Comparison of ENCODE assay signal across 13 mouse cellular contexts in genomic region chr15:27802243-27802642, GRCm38 (mm10).
A peak's percentile ranks its signal among the peaks of the same experiment; 100 is the strongest.
DNase-seq lines count a peak whose midpoint lies in the region; ATAC-seq and TF ChIP-seq lines count a peak whose summit lies in the region.
"Had no signal": no experiment of that assay in that cellular context is flagged by ENCODE, and none has a peak within 500 bp of the region (broad histone marks: within the 10 kb centered on the region; RNA-seq: fewer than 3 reads in every experiment).

No protein-coding gene starts in this region.

- TF ChIP-seq EP300 in CH12.LX (IDR thresholded peaks at IDR 0.05; ENCODE audit: low read length): 0 out of 2 replicates have a peak, but pooled peaks have one; percentile 21

- no peak for DNase-seq in hindbrain, postnatal 0 days (ENCODE audit: low spot score)
- DNase-seq in CH12.LX (ENCODE audit: extremely low read depth): peak; percentile 80
- DNase-seq in brain, adult 2 months (ENCODE audit: low read depth, low spot score): peak; percentile 87
- DNase-seq in thymus, postnatal 4 days: no peak
- no peak for DNase-seq in liver, embryonic 11.5 days (ENCODE audit: low spot score)
- no peak for DNase-seq in lung, postnatal 25 days (ENCODE audit: low spot score)
- DNase-seq: adrenal gland, postnatal 25 days; lung, postnatal 4 days had no signal

- dilution Hi-C loops in CH12.LX (cut with MboI; ENCODE audit: extremely low pct_ligation_motif_present, extremely low pct_unique_long_range_greater_than_20kb, low sequenced_read_pairs): no loop called here

- peaks cover 33% of the 10 kb centered on the region for H3K4me1 ChIP-seq in hindbrain, embryonic 12.5 days
- H3K4me1 ChIP-seq in hindbrain, postnatal 0 days (ENCODE audit: insufficient read depth, low read length): peaks cover 11% of the 10 kb centered on the region; the same call in 1 of the 2 replicates
- H3K4me1 ChIP-seq in CH12.LX (ENCODE audit: control insufficient read depth in 1 of 2, insufficient read depth in 2 of 2): peaks cover 15 to 50% of the 10 kb centered on the region in 2 experiments; a peak in 3 of 4 replicates
- H3K4me1 ChIP-seq in heart, embryonic 12.5 days (replicated peaks): peaks cover 55% of the 10 kb centered on the region
- no peaks in the 10 kb centered on the region for H3K4me1 ChIP-seq in liver, embryonic 11.5 days (replicated peaks; ENCODE audit: control insufficient read depth, insufficient read depth, low read length)

- 71% methylated on average over 12 of the region's 12 CpGs for WGBS in hindbrain, embryonic 12.5 days
- WGBS in hindbrain, postnatal 0 days: 74% methylated on average over 12 of the region's 12 CpGs
- WGBS in heart, embryonic 12.5 days: 37% methylated on average over 12 of the region's 12 CpGs
- 84% methylated on average over 12 of the region's 12 CpGs for WGBS in liver, embryonic 11.5 days

- no peak overlapping the region for H3K4me2 ChIP-seq in hindbrain, embryonic 12.5 days (replicated peaks)
- no peak overlapping the region for H3K4me2 ChIP-seq in hindbrain, postnatal 0 days (ENCODE audit: low read depth, low read length)
- peak overlapping the region; percentile 59 for H3K4me2 ChIP-seq in CH12.LX (ENCODE audit: insufficient read depth, low read depth, poor library complexity, severe bottlenecking)
- H3K4me2 ChIP-seq in heart, embryonic 12.5 days: no peak overlapping the region
- H3K4me2 ChIP-seq in liver, embryonic 11.5 days: no peak overlapping the region
- H3K4me2 ChIP-seq: neural tube, embryonic 12.5 days had no signal

- no peak for ATAC-seq in hindbrain, embryonic 12.5 days (ENCODE audit: low FRiP score)
- ATAC-seq in hindbrain, postnatal 0 days: no peak
- ATAC-seq in heart, embryonic 12.5 days (ENCODE audit: insufficient number of reproducible peaks, low FRiP score): no peak
- ATAC-seq in liver, embryonic 11.5 days (replicated peaks; ENCODE audit: low FRiP score): no peak

- no peaks in the 10 kb centered on the region for H3K79me2 ChIP-seq in CH12.LX (replicated peaks; ENCODE audit: control insufficient read depth, extremely low read depth, insufficient read depth, poor library complexity, severe bottlenecking)

- H3K4me3 ChIP-seq in hindbrain, embryonic 12.5 days: no peak overlapping the region
- no peak overlapping the region for H3K4me3 ChIP-seq in hindbrain, postnatal 0 days (ENCODE audit: low read length)
- no peak overlapping the region for H3K4me3 ChIP-seq in CH12.LX (replicated peaks in 1 of 3; ENCODE audit: low read depth in 2 of 3, low read length in 2 of 3, poor library complexity in 1 of 3)
- no peak overlapping the region for H3K4me3 ChIP-seq in heart, embryonic 12.5 days
- H3K4me3 ChIP-seq in liver, embryonic 11.5 days (ENCODE audit: low read depth, low read length): no peak overlapping the region
- H3K4me3 ChIP-seq: neural tube, embryonic 12.5 days had no signal

- no peak for TF ChIP-seq CTCF in hindbrain, postnatal 0 days (IDR thresholded peaks at IDR 0.05; ENCODE audit: low read depth)
- no peak for TF ChIP-seq CTCF in CH12.LX (conservative IDR thresholded peaks at IDR 0.05 in 1 of 2, IDR thresholded peaks at IDR 0.05 in 1 of 2; ENCODE audit: low read depth in 2 of 2, low read length in 2 of 2)

- TF ChIP-seq RAD21 in CH12.LX (IDR thresholded peaks at IDR 0.05; ENCODE audit: low read depth, low read length): no peak

- TF ChIP-seq POLR2A in CH12.LX (IDR thresholded peaks at IDR 0.05; ENCODE audit: low read depth, low read length): no peak

- in situ Hi-C loops in CH12.LX (cut with MboI; ENCODE audit: low pct_ligation_motif_present, low pct_unique_long_range_greater_than_20kb, low sequenced_read_pairs): no loop called here

- peaks cover 50% of the 10 kb centered on the region for H3K36me3 ChIP-seq in hindbrain, embryonic 12.5 days
- H3K36me3 ChIP-seq in hindbrain, postnatal 0 days (ENCODE audit: insufficient read depth, low read length): peaks cover 24% of the 10 kb centered on the region
- H3K36me3 ChIP-seq in CH12.LX (replicated peaks in 1 of 2; ENCODE audit: control insufficient read depth in 1 of 2, insufficient read depth in 1 of 2, low read length in 1 of 2): peaks cover 0 to 3% of the 10 kb centered on the region in 2 experiments
- peaks cover 58% of the 10 kb centered on the region for H3K36me3 ChIP-seq in heart, embryonic 12.5 days
- H3K36me3 ChIP-seq in liver, embryonic 11.5 days (ENCODE audit: control insufficient read depth, insufficient read depth, low read length): peaks cover 3% of the 10 kb centered on the region; the same call in 1 of the 2 replicates
- H3K36me3 ChIP-seq: G1E had no signal

- H3K27ac ChIP-seq in hindbrain, embryonic 12.5 days: peak overlapping the region; percentile 62; the same call in 1 of the 2 replicates
- H3K27ac ChIP-seq in hindbrain, postnatal 0 days: no peak overlapping the region; the same call in 1 of the 2 replicates
- no peak overlapping the region for H3K27ac ChIP-seq in CH12.LX (ENCODE audit: insufficient read depth, low read depth)
- H3K27ac ChIP-seq in heart, embryonic 12.5 days (ENCODE audit: poor library complexity, severe bottlenecking): peak overlapping the region; percentile 67
- H3K27ac ChIP-seq in liver, embryonic 11.5 days (ENCODE audit: low read depth, low read length): no peak overlapping the region
- H3K27ac ChIP-seq: kidney, postnatal 0 days; neural tube, embryonic 12.5 days had no signal

- no peak overlapping the region for H3K9ac ChIP-seq in hindbrain, embryonic 12.5 days
- H3K9ac ChIP-seq in hindbrain, postnatal 0 days (replicated peaks; ENCODE audit: low read length): no peak overlapping the region
- H3K9ac ChIP-seq in CH12.LX (ENCODE audit: insufficient read depth, low read depth): no peak overlapping the region
- no peak overlapping the region for H3K9ac ChIP-seq in heart, embryonic 12.5 days
- no peak overlapping the region for H3K9ac ChIP-seq in liver, embryonic 11.5 days (ENCODE audit: low read depth, low read length)
- H3K9ac ChIP-seq: neural tube, embryonic 12.5 days had no signal

- H3K27me3 ChIP-seq in hindbrain, embryonic 12.5 days: no peaks in the 10 kb centered on the region
- no peaks in the 10 kb centered on the region for H3K27me3 ChIP-seq in hindbrain, postnatal 0 days (ENCODE audit: insufficient read depth, low read length)
- H3K27me3 ChIP-seq in CH12.LX (replicated peaks): no peaks in the 10 kb centered on the region
- H3K27me3 ChIP-seq in heart, embryonic 12.5 days (replicated peaks): no peaks in the 10 kb centered on the region
- H3K27me3 ChIP-seq in liver, embryonic 11.5 days (replicated peaks; ENCODE audit: control insufficient read depth, insufficient read depth, low read length): no peaks in the 10 kb centered on the region
- H3K27me3 ChIP-seq: neural tube, embryonic 12.5 days had no signal

- H3K9me3 ChIP-seq in hindbrain, embryonic 12.5 days (replicated peaks): no peaks in the 10 kb centered on the region
- H3K9me3 ChIP-seq in hindbrain, postnatal 0 days (ENCODE audit: low read length): no peaks in the 10 kb centered on the region
- no peaks in the 10 kb centered on the region for H3K9me3 ChIP-seq in CH12.LX (replicated peaks; ENCODE audit: low read length)
- H3K9me3 ChIP-seq in heart, embryonic 12.5 days (replicated peaks): no peaks in the 10 kb centered on the region
- no peaks in the 10 kb centered on the region for H3K9me3 ChIP-seq in liver, embryonic 11.5 days (ENCODE audit: control insufficient read depth, low read length)
- H3K9me3 ChIP-seq: neural tube, embryonic 12.5 days had no signal

TF ChIP-seq in CH12.LX, 34 proteins besides CTCF, POLR2A, EP300 and RAD21:
- TF ChIP-seq ETS1 (conservative IDR thresholded peaks at IDR 0.05; ENCODE audit: low read depth, low read length) (peak; percentile 57; the same call in 1 of the 2 replicates), BHLHE40 (IDR thresholded peaks at IDR 0.05; ENCODE audit: low read depth, low read length) (peak; percentile 33; the same call in 1 of the 2 replicates), MAFK (IDR thresholded peaks at IDR 0.05; ENCODE audit: insufficient replicate concordance, low read length) (peak; percentile 79), IRF4 (IDR thresholded peaks at IDR 0.05; ENCODE audit: low read depth, low read length) (no peak), PAX5 (IDR thresholded peaks at IDR 0.05; ENCODE audit: low read length) (no peak), MXI1 (IDR thresholded peaks at IDR 0.05; ENCODE audit: low read depth, low read length) (no peak), TCF12 (IDR thresholded peaks at IDR 0.05; ENCODE audit: low read depth, low read length) (peak; percentile 10; the same call in 1 of the 2 replicates), SMC3 (IDR thresholded peaks at IDR 0.05; ENCODE audit: low read depth, low read length) (no peak), NELFE (IDR thresholded peaks at IDR 0.05; ENCODE audit: low read depth, low read length) (no peak), MAZ (IDR thresholded peaks at IDR 0.05; ENCODE audit: low read depth, low read length) (no peak), USF1 (IDR thresholded peaks at IDR 0.05; ENCODE audit: low read depth, low read length) (no peak), HCFC1 (IDR thresholded peaks at IDR 0.05; ENCODE audit: low read depth, low read length) (no peak), MEF2A (IDR thresholded peaks at IDR 0.05; ENCODE audit: borderline replicate concordance, low read depth, low read length) (peak; percentile 89)

Comparison
In these comparisons a context has a peak if more than half of its experiments do, and no peak if none do; other contexts are left out.
1. H3K27ac ChIP-seq: peak in hindbrain, embryonic 12.5 days (single experiment) and heart, embryonic 12.5 days (single experiment); none in hindbrain, postnatal 0 days (single experiment), CH12.LX (single experiment) and liver, embryonic 11.5 days (single experiment).
2. DNase-seq: peak in CH12.LX (single experiment) and brain, adult 2 months (single experiment); none in hindbrain, postnatal 0 days (single experiment), thymus, postnatal 4 days (single experiment), liver, embryonic 11.5 days (single experiment) and lung, postnatal 25 days (single experiment).